Mouse (Mus musculus): ENCODE results near the gene Smoc2.

The Smoc2 gene

GRCm38 (mm10) chr17:14414511-14414910 lies 135.2 kb downstream of the Smoc2 start:
- DNase-seq (ENCODE audit: low read depth) = no peak

- DNase-seq (ENCODE audit: low read depth) = no peak
Observed at GRCm38 (mm10) chr17:14420460-14421046, 141.2 kb downstream of the Smoc2 start.

DNA sequence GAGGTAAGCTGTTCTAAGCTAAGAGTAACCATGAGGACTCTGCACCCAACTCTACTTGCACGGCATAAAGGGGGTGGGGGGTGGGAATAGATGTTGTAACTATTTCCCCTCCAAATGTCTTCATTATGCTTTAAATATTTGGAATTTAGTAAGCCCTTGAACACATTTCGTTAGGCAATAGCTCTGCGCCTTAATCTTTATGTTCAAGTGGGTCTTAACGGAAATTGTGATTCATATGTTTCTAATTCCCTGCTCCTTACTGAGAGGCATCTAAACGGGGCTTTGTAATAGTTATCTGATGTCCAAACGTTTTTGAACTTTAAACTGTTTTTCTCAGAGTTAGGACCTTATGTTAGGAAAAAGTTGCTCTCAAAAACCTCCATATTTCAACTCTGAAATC lies 147.2 kb downstream of the Smoc2 start:
- no peak for DNase-seq (ENCODE audit: low read depth)

GRCm38 (mm10) chr17:14434717-14435116 lies 155.4 kb downstream of the Smoc2 start:
- DNase-seq (ENCODE audit: low read depth) = no peak

DNA sequence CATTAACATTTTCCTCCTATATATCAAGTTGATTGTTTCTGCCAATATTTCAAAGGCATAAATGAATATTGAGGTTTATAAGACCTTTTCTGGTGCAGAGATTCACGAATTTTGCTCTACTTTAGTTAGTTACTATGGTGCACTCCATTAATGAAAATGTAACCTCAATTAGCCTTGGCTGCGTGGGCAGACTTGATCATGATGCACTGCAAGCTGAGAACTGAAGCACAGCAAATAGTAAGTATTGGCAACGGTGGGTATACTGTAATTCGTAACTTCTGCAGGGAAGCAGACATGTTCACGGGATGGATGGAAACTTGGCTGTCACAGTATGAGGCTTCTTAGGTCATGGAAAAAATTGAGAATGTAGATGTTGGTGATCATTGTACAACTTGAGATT lies 166.3 kb downstream of the Smoc2 start:
- no peak for DNase-seq (ENCODE audit: low read depth)

- no peak for DNase-seq (ENCODE audit: low read depth)
Observed at GRCm38 (mm10) chr17:14447275-14447674, 168.0 kb downstream of the Smoc2 start.

Measured in naive thymus-derived CD4-positive, alpha-beta T cell, adult 2 months (primary cell).